Mouse (Mus musculus): ENCODE data around the gene Oprm1. TPM values are rescaled to one million over a fixed set of nuclear protein-coding genes. Genes with fewer than 3 reads are reported as not detected.

The Oprm1 gene
- polyA plus RNA-seq (2016; fragmentation: Nextera tagmentation; extraction: Ambion mirVana), result 0.19 TPM in 1 of 2 replicates, not detected in the other

GRCm38 (mm10) chr10:6758206-6758605, at the start of gene Oprm1:
Gene Oprm1 (plus strand): TSS chr10:6758506.
- H3K9me3 ChIP-seq, result no peaks in the 10 kb centered on the region
- no peak within 1 kb of the TSS for H3K4me3 ChIP-seq
- no peak within 1 kb of the TSS for H3K4me2 ChIP-seq (replicated peaks)
- WGBS, result 85% methylated on average over 3 of the region's 3 CpGs
- ATAC-seq (ENCODE audit: insufficient number of reproducible peaks, insufficient read depth, low FRiP score, low TSS enrichment), result no peak
- no peak within 1 kb of the TSS for H3K9ac ChIP-seq
- H3K27ac ChIP-seq, result no peak within 1 kb of the TSS
- no peaks in the 10 kb centered on the region for H3K36me3 ChIP-seq
- H3K4me1 ChIP-seq, result no peaks in the 10 kb centered on the region
- no peaks in the 10 kb centered on the region for H3K27me3 ChIP-seq

GRCm38 (mm10) chr10:6717181-6717948, 40.9 kb upstream of the Oprm1 start:
- no peak overlapping the region for H3K4me3 ChIP-seq
- no peaks in the 10 kb centered on the region for H3K36me3 ChIP-seq
- no peak overlapping the region for H3K9ac ChIP-seq
- H3K9me3 ChIP-seq, result no peaks in the 10 kb centered on the region
- H3K4me2 ChIP-seq (replicated peaks), result no peak overlapping the region
- no peak overlapping the region for H3K27ac ChIP-seq
- no peaks in the 10 kb centered on the region for H3K27me3 ChIP-seq
- WGBS, result 61% methylated on average over 4 of the region's 4 CpGs
- no peak for ATAC-seq (ENCODE audit: insufficient number of reproducible peaks, insufficient read depth, low FRiP score, low TSS enrichment)
- H3K4me1 ChIP-seq, result no peaks in the 10 kb centered on the region

- Histone ChIP-seq H3K4me2 (replicated peaks) (no peak overlapping the region), H3K9ac (no peak overlapping the region), H3K27me3 (no peaks in the 10 kb centered on the region), H3K4me3 (no peak overlapping the region), H3K27ac (no peak overlapping the region), H3K9me3 (no peaks in the 10 kb centered on the region), H3K4me1 (no peaks in the 10 kb centered on the region), H3K36me3 (no peaks in the 10 kb centered on the region)
- WGBS, result 66% methylated on average over 1 of the region's 1 CpGs
- no peak for ATAC-seq (ENCODE audit: insufficient number of reproducible peaks, insufficient read depth, low FRiP score, low TSS enrichment)
Observed at GRCm38 (mm10) chr10:6723765-6724164, 34.5 kb upstream of the Oprm1 start.

- no peaks in the 10 kb centered on the region for H3K9me3 ChIP-seq
- ATAC-seq (ENCODE audit: insufficient number of reproducible peaks, insufficient read depth, low FRiP score, low TSS enrichment), result no peak
- H3K36me3 ChIP-seq, result no peaks in the 10 kb centered on the region
- no peaks in the 10 kb centered on the region for H3K27me3 ChIP-seq
- no peaks in the 10 kb centered on the region for H3K4me1 ChIP-seq
- H3K4me2 ChIP-seq (replicated peaks), result no peak overlapping the region
- no peak overlapping the region for H3K9ac ChIP-seq
- H3K27ac ChIP-seq, result no peak overlapping the region
- H3K4me3 ChIP-seq, result no peak overlapping the region
- 97% methylated on average over 3 of the region's 3 CpGs for whole genome bisulfite sequencing
Observed at GRCm38 (mm10) chr10:6728469-6728868, 29.8 kb upstream of the Oprm1 start.

- Histone ChIP-seq H3K9ac (no peak overlapping the region), H3K27me3 (no peaks in the 10 kb centered on the region), H3K4me2 (replicated peaks) (no peak overlapping the region), H3K4me1 (no peaks in the 10 kb centered on the region), H3K4me3 (no peak overlapping the region), H3K36me3 (no peaks in the 10 kb centered on the region), H3K27ac (no peak overlapping the region), H3K9me3 (no peaks in the 10 kb centered on the region)
- WGBS, result 92% methylated on average over 5 of the region's 5 CpGs
- no peak for ATAC-seq (ENCODE audit: insufficient number of reproducible peaks, insufficient read depth, low FRiP score, low TSS enrichment)
Observed at GRCm38 (mm10) chr10:6753375-6753774, 4.9 kb upstream of the Oprm1 start.

- Histone ChIP-seq H3K4me3 (no peak within 1 kb of the TSS), H3K4me1 (no peaks in the 10 kb centered on the region), H3K4me2 (replicated peaks) (no peak within 1 kb of the TSS), H3K36me3 (no peaks in the 10 kb centered on the region), H3K9me3 (no peaks in the 10 kb centered on the region), H3K27ac (no peak within 1 kb of the TSS), H3K27me3 (no peaks in the 10 kb centered on the region), H3K9ac (no peak within 1 kb of the TSS)
- WGBS, result 95% methylated on average over 2 of the region's 2 CpGs
- ATAC-seq (ENCODE audit: insufficient number of reproducible peaks, insufficient read depth, low FRiP score, low TSS enrichment), result no peak
Observed at GRCm38 (mm10) chr10:6761287-6761811, 3.0 kb downstream of the Oprm1 start, which contains the start of gene Gm10945. Gene Gm10945 (minus strand): TSS chr10:6761761.

GRCm38 (mm10) chr10:6788517-6789237, 30.4 kb downstream of the Oprm1 start:
- peak; percentile 67 for ATAC-seq (ENCODE audit: insufficient number of reproducible peaks, insufficient read depth, low FRiP score, low TSS enrichment)
- Histone ChIP-seq H3K27ac (no peak overlapping the region), H3K4me1 (no peaks in the 10 kb centered on the region), H3K27me3 (peaks cover 8% of the 10 kb centered on the region), H3K4me3 (no peak overlapping the region), H3K4me2 (replicated peaks) (no peak overlapping the region; the same call in 1 of the 2 replicates), H3K9ac (no peak overlapping the region), H3K36me3 (no peaks in the 10 kb centered on the region), H3K9me3 (no peaks in the 10 kb centered on the region)
- 3% methylated on average over 25 of the region's 25 CpGs for WGBS

GRCm38 (mm10) chr10:6790226-6790625, 31.9 kb downstream of the Oprm1 start:
- H3K36me3 ChIP-seq, result no peaks in the 10 kb centered on the region
- H3K27me3 ChIP-seq, result peaks cover 8% of the 10 kb centered on the region
- H3K4me3 ChIP-seq, result no peak overlapping the region
- H3K9ac ChIP-seq, result no peak overlapping the region
- no peaks in the 10 kb centered on the region for H3K4me1 ChIP-seq
- ATAC-seq (ENCODE audit: insufficient number of reproducible peaks, insufficient read depth, low FRiP score, low TSS enrichment), result no peak
- H3K27ac ChIP-seq, result no peak overlapping the region
- no peaks in the 10 kb centered on the region for H3K9me3 ChIP-seq
- no peak overlapping the region for H3K4me2 ChIP-seq (replicated peaks)

GRCm38 (mm10) chr10:6820626-6821025, 62.3 kb downstream of the Oprm1 start:
- Histone ChIP-seq H3K4me1 (no peaks in the 10 kb centered on the region), H3K4me3 (no peak overlapping the region), H3K27ac (no peak overlapping the region), H3K4me2 (replicated peaks) (no peak overlapping the region), H3K36me3 (no peaks in the 10 kb centered on the region), H3K9ac (no peak overlapping the region), H3K27me3 (no peaks in the 10 kb centered on the region), H3K9me3 (no peaks in the 10 kb centered on the region)
- WGBS, result 32% methylated on average over 1 of the region's 1 CpGs
- ATAC-seq (ENCODE audit: insufficient number of reproducible peaks, insufficient read depth, low FRiP score, low TSS enrichment), result no peak

- H3K36me3 ChIP-seq, result no peaks in the 10 kb centered on the region
- ATAC-seq (ENCODE audit: insufficient number of reproducible peaks, insufficient read depth, low FRiP score, low TSS enrichment), result no peak
- H3K4me1 ChIP-seq, result no peaks in the 10 kb centered on the region
- no peak overlapping the region for H3K27ac ChIP-seq
- H3K4me3 ChIP-seq, result no peak overlapping the region
- no peak overlapping the region for H3K4me2 ChIP-seq (replicated peaks)
- H3K27me3 ChIP-seq, result no peaks in the 10 kb centered on the region
- no peaks in the 10 kb centered on the region for H3K9me3 ChIP-seq
- no peak overlapping the region for H3K9ac ChIP-seq
- WGBS, result 50% methylated on average over 1 of the region's 1 CpGs
Observed at GRCm38 (mm10) chr10:6842225-6842624, 83.9 kb downstream of the Oprm1 start.

GRCm38 (mm10) chr10:6846283-6846682, 88.0 kb downstream of the Oprm1 start:
- Histone ChIP-seq H3K4me2 (replicated peaks) (no peak overlapping the region), H3K4me1 (no peaks in the 10 kb centered on the region), H3K4me3 (no peak overlapping the region), H3K27me3 (no peaks in the 10 kb centered on the region), H3K36me3 (no peaks in the 10 kb centered on the region), H3K9ac (no peak overlapping the region), H3K9me3 (no peaks in the 10 kb centered on the region), H3K27ac (no peak overlapping the region)
- 92% methylated on average over 1 of the region's 1 CpGs for WGBS
- ATAC-seq (ENCODE audit: insufficient number of reproducible peaks, insufficient read depth, low FRiP score, low TSS enrichment), result no peak

Data from embryonic facial prominence, embryonic 12.5 days (tissue).